Mouse (Mus musculus): ENCODE data around the gene Slc39a11.

GRCm38 (mm10) chr11:113251172-113251571 lies 398.7 kb downstream of the Slc39a11 start:
- no peak for TF ChIP-seq CTCF (IDR thresholded peaks at IDR 0.05)
- TF ChIP-seq EP300 (IDR thresholded peaks at IDR 0.05), result no peak

Measured in lung, postnatal 0 days (tissue).